Mouse (Mus musculus): ENCODE results near the gene Carnmt1. TPM values are rescaled to one million over a fixed set of nuclear protein-coding genes. Genes with fewer than 3 reads are reported as not detected.

The Carnmt1 gene
- polyA plus RNA-seq, 1 experiment: 3.1 TPM

DNA sequence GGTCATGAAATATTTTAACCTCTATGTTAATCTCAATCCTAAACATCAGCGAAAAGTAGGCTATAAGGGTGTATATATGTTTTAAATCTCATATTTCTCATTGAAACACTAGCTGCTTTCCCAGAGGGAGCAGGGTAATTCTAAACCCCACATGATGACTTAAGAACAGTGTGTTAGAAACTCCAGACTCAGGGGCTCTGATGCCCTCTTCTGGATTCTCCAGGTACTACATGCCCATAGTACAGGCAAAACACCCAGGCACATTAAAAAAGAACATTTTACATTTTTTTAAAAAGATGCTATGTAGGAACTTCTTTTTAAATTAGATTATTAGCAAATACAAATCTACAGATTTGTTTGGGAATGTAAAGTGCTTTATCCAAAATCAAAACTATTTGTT is 45.8 kb downstream of the Carnmt1 start:
- H3K4me3 ChIP-seq (ENCODE audit: extremely low read depth, insufficient read depth, insufficient read length): no peak overlapping the region
- no peak overlapping the region for H3K27ac ChIP-seq (ENCODE audit: insufficient read depth, low read length)
- TF ChIP-seq POLR2A (IDR thresholded peaks at IDR 0.05; ENCODE audit: low read depth, low read length): no peak
- peak; percentile 20; the same call in 1 of the 2 replicates for TF ChIP-seq CTCF (IDR thresholded peaks at IDR 0.05; ENCODE audit: extremely low read depth, insufficient read depth, insufficient read length, insufficient replicate concordance)
- WGBS: 46% methylated on average over 1 of the region's 1 CpGs
- H3K27me3 ChIP-seq (ENCODE audit: control insufficient read depth, insufficient read depth, low read length): no peaks in the 10 kb centered on the region
- peak; percentile 43 to 59 for DNase-seq (ENCODE audit: low read depth in 1 of 2, low spot score in 2 of 2)
- peaks cover 4% of the 10 kb centered on the region for H3K4me1 ChIP-seq (ENCODE audit: control insufficient read depth, insufficient read depth, insufficient read length)
- H3K36me3 ChIP-seq (ENCODE audit: control insufficient read depth, insufficient read depth, low read length): peaks cover 2% of the 10 kb centered on the region

DNA sequence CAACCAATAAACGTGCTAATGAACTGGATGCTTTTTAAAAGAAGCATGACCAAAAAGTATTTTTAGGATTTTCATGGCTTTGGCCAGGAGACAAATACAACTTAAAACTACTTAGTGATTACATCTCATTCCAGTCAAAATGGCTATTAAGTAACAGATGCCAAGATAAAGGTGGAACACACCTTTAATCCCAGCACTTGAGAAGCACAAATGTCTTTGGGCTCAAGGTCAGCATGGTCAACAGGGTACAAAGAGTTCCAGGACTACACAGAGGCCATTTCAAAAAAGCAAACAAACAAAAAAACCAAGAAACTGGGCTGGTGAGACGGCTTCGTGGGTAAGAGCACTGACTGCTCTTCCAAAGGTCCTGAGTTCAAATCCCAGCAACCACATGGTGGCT is 49.8 kb downstream of the Carnmt1 start:
- WGBS: 94% methylated on average over 3 of the region's 3 CpGs

DNA sequence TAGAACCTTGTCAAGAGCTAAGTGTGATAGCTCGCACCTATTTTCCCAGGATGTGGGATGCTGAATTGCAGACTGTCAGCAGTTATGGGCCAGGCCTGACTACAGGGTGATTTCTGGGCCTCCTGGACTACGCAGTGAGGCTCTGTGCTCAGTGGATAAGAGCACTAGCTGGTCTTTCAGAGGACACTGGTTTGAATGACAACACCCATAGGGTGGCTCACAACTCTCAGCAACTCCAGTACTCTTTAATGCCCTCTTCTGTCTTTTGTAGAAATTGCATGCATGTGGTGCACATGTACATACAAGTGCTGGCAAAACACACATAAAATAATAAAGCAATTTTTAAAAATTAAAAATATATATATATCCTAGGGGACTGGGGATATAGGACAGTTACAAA is 54.6 kb downstream of the Carnmt1 start:
- Histone ChIP-seq H3K27me3 (ENCODE audit: control insufficient read depth, insufficient read depth, low read length) (no peaks in the 10 kb centered on the region), H3K36me3 (ENCODE audit: control insufficient read depth, insufficient read depth, low read length) (no peaks in the 10 kb centered on the region), H3K27ac (ENCODE audit: insufficient read depth, low read length) (no peak overlapping the region), H3K4me1 (ENCODE audit: control insufficient read depth, insufficient read depth, insufficient read length) (no peaks in the 10 kb centered on the region), H3K4me3 (ENCODE audit: extremely low read depth, insufficient read depth, insufficient read length) (no peak overlapping the region)
- no peak for DNase-seq (ENCODE audit: low read depth in 1 of 2, low spot score in 2 of 2)
- TF ChIP-seq POLR2A (IDR thresholded peaks at IDR 0.05; ENCODE audit: low read depth, low read length): no peak
- TF ChIP-seq CTCF (IDR thresholded peaks at IDR 0.05; ENCODE audit: extremely low read depth, insufficient read depth, insufficient read length, insufficient replicate concordance): no peak
- WGBS: 85% methylated on average over 2 of the region's 2 CpGs

More for the DNA sequence above, 49.8 kb downstream of the Carnmt1 start:
- H3K27me3 ChIP-seq (ENCODE audit: control insufficient read depth, insufficient read depth, low read length): no peaks in the 10 kb centered on the region
- H3K4me3 ChIP-seq (ENCODE audit: extremely low read depth, insufficient read depth, insufficient read length): no peak overlapping the region
- H3K27ac ChIP-seq (ENCODE audit: insufficient read depth, low read length): no peak overlapping the region
- H3K4me1 ChIP-seq (ENCODE audit: control insufficient read depth, insufficient read depth, insufficient read length): no peaks in the 10 kb centered on the region
- H3K36me3 ChIP-seq (ENCODE audit: control insufficient read depth, insufficient read depth, low read length): peaks cover 2% of the 10 kb centered on the region
- DNase-seq (ENCODE audit: low read depth in 1 of 2, low spot score in 2 of 2): no peak
- TF ChIP-seq CTCF (IDR thresholded peaks at IDR 0.05; ENCODE audit: extremely low read depth, insufficient read depth, insufficient read length, insufficient replicate concordance): no peak
- no peak for TF ChIP-seq POLR2A (IDR thresholded peaks at IDR 0.05; ENCODE audit: low read depth, low read length)

DNA sequence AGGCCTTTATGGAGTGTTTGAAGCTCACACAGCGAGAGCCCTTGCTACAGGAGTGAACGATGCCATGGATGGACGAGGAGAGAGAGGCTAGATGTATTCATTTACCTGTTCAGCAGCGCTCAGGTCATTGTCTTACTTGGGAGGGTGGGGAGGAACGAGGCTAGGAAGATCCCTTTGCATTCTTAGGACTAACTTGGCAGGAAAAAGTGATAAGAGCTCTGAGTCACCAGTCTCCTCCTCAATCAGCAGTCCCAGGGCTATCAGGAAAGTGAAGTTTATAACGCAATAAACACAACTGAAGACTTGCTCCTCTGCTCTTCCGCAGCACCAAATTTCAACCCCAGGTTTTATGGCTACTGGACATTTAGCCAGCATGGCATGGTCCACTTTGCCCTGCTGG is 59.7 kb downstream of the Carnmt1 start:
- H3K27me3 ChIP-seq (ENCODE audit: control insufficient read depth, insufficient read depth, low read length): no peaks in the 10 kb centered on the region
- WGBS: 69% methylated on average over 7 of the region's 7 CpGs
- no peak for DNase-seq (ENCODE audit: low read depth in 1 of 2, low spot score in 2 of 2)

DNA sequence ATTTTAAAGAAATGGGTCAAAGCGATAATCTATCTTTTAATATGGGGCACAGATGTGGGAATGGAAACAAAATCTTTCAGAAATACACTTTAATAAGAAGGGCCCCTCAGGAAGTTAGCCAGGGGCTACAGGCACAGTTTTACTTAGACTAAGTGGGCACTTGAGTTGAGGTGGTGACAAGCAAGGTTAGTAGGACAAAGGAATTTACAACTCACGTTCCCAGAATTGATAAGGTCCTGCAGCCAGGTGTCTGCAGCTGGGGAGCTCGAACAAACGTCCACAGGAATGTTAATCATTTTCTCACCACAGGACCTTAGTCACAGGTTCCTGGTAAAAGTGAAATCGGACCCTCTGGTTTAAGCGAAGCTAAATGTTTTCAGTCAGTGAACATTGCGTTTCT is 60.5 kb downstream of the Carnmt1 start:
- Histone ChIP-seq H3K27ac (ENCODE audit: insufficient read depth, low read length) (no peak overlapping the region), H3K4me3 (ENCODE audit: extremely low read depth, insufficient read depth, insufficient read length) (no peak overlapping the region), H3K27me3 (ENCODE audit: control insufficient read depth, insufficient read depth, low read length) (no peaks in the 10 kb centered on the region), H3K36me3 (ENCODE audit: control insufficient read depth, insufficient read depth, low read length) (no peaks in the 10 kb centered on the region), H3K4me1 (ENCODE audit: control insufficient read depth, insufficient read depth, insufficient read length) (no peaks in the 10 kb centered on the region)
- TF ChIP-seq CTCF (IDR thresholded peaks at IDR 0.05; ENCODE audit: extremely low read depth, insufficient read depth, insufficient read length, insufficient replicate concordance) (no peak), POLR2A (IDR thresholded peaks at IDR 0.05; ENCODE audit: low read depth, low read length) (no peak)
- DNase-seq (ENCODE audit: low read depth in 1 of 2, low spot score in 2 of 2): no peak
- 64% methylated on average over 7 of the region's 7 CpGs for WGBS

More for the DNA sequence above, 59.7 kb downstream of the Carnmt1 start:
- no peak overlapping the region for H3K4me3 ChIP-seq (ENCODE audit: extremely low read depth, insufficient read depth, insufficient read length)
- no peak for TF ChIP-seq CTCF (IDR thresholded peaks at IDR 0.05; ENCODE audit: extremely low read depth, insufficient read depth, insufficient read length, insufficient replicate concordance)
- TF ChIP-seq POLR2A (IDR thresholded peaks at IDR 0.05; ENCODE audit: low read depth, low read length): no peak
- no peaks in the 10 kb centered on the region for H3K4me1 ChIP-seq (ENCODE audit: control insufficient read depth, insufficient read depth, insufficient read length)
- no peaks in the 10 kb centered on the region for H3K36me3 ChIP-seq (ENCODE audit: control insufficient read depth, insufficient read depth, low read length)
- H3K27ac ChIP-seq (ENCODE audit: insufficient read depth, low read length): no peak overlapping the region

DNA sequence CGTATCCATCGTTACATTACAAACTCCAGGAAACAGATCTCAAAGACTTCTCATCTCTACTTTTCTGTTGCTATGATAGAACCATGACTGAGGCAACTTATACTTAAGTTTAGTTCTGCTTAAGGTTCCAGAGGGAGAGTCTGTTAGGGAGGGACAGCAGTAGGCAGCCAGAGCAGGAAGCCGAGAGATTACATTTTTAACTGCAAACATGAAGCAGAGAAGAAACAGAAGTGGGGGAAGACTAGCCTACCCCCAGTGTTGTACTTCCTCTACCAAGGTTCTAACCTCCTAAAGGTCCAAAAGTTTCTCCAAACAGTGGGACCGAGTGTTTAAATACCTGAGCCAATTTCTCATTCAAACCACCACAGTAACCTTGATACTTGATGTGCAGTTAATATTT is 65.3 kb downstream of the Carnmt1 start:
- no peaks in the 10 kb centered on the region for H3K27me3 ChIP-seq (ENCODE audit: control insufficient read depth, insufficient read depth, low read length)
- WGBS: 95% methylated on average over 4 of the region's 4 CpGs
- no peak overlapping the region for H3K27ac ChIP-seq (ENCODE audit: insufficient read depth, low read length)
- H3K4me1 ChIP-seq (ENCODE audit: control insufficient read depth, insufficient read depth, insufficient read length): no peaks in the 10 kb centered on the region
- TF ChIP-seq POLR2A (IDR thresholded peaks at IDR 0.05; ENCODE audit: low read depth, low read length) (no peak), CTCF (IDR thresholded peaks at IDR 0.05; ENCODE audit: extremely low read depth, insufficient read depth, insufficient read length, insufficient replicate concordance) (no peak)
- no peaks in the 10 kb centered on the region for H3K36me3 ChIP-seq (ENCODE audit: control insufficient read depth, insufficient read depth, low read length)
- no peak for DNase-seq (ENCODE audit: low read depth in 1 of 2, low spot score in 2 of 2)
- no peak overlapping the region for H3K4me3 ChIP-seq (ENCODE audit: extremely low read depth, insufficient read depth, insufficient read length)

DNA sequence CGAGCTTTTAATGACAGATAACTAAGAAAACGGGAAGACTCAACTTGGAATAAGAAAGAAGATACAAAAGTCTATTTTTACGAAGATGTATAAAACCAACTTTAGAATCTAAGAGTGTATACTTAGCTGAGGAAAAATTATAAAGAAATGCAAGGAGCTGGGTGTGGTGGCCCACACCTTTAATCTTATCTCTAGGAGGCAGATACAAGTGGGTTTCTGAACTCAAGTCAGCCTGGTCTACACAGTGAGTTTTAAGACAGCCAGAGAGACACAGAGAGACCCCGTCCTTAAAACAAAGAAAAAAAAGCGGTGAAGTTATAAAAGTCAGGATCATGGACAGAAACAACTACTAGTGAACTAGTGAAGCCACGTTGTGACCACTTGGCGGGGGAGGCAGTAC is 68.6 kb downstream of the Carnmt1 start:
- TF ChIP-seq CTCF (IDR thresholded peaks at IDR 0.05; ENCODE audit: extremely low read depth, insufficient read depth, insufficient read length, insufficient replicate concordance) (no peak), POLR2A (IDR thresholded peaks at IDR 0.05; ENCODE audit: low read depth, low read length) (no peak)
- no peak for DNase-seq (ENCODE audit: low read depth in 1 of 2, low spot score in 2 of 2)
- Histone ChIP-seq H3K4me1 (ENCODE audit: control insufficient read depth, insufficient read depth, insufficient read length) (no peaks in the 10 kb centered on the region), H3K27me3 (ENCODE audit: control insufficient read depth, insufficient read depth, low read length) (no peaks in the 10 kb centered on the region), H3K27ac (ENCODE audit: insufficient read depth, low read length) (no peak overlapping the region), H3K36me3 (ENCODE audit: control insufficient read depth, insufficient read depth, low read length) (no peaks in the 10 kb centered on the region), H3K4me3 (ENCODE audit: extremely low read depth, insufficient read depth, insufficient read length) (no peak overlapping the region)
- 85% methylated on average over 7 of the region's 7 CpGs for WGBS
